Mouse (Mus musculus): ENCODE data around the gene Rab30. TPM values are rescaled to one million over a fixed set of nuclear protein-coding genes. Genes with fewer than 3 reads are reported as not detected.

Rab30 gene
- polyA plus RNA-seq, 1 experiment from 2014 or later = 7.6 TPM

- Histone ChIP-seq H3K4me1 (ENCODE audit: control insufficient read depth, insufficient read depth, low read length) (no peaks in the 10 kb centered on the region; the same call in 1 of the 2 replicates), H3K36me3 (ENCODE audit: control insufficient read depth, insufficient read depth) (no peaks in the 10 kb centered on the region), H3K4me2 (ENCODE audit: low read depth, low read length) (no peak overlapping the region), H3K27ac (ENCODE audit: low read length) (no peak overlapping the region), H3K9ac (ENCODE audit: low read length) (no peak overlapping the region), H3K27me3 (ENCODE audit: control insufficient read depth, insufficient read depth, low read length) (no peaks in the 10 kb centered on the region), H3K4me3 (ENCODE audit: low read length) (no peak overlapping the region), H3K9me3 (replicated peaks; ENCODE audit: control insufficient read depth, low read length) (no peaks in the 10 kb centered on the region)
- 81% methylated on average over 5 of the region's 5 CpGs for WGBS
- no peak for ATAC-seq (replicated peaks; ENCODE audit: extremely low read depth, insufficient read depth, low FRiP score)
Observed at GRCm38 (mm10) chr7:92887230-92887629, 145.8 kb downstream of the Rab30 start.

GRCm38 (mm10) chr7:92890211-92890610, 148.8 kb downstream of the Rab30 start:
- Histone ChIP-seq H3K36me3 (ENCODE audit: control insufficient read depth, insufficient read depth) (no peaks in the 10 kb centered on the region), H3K4me1 (ENCODE audit: control insufficient read depth, insufficient read depth, low read length) (no peaks in the 10 kb centered on the region; the same call in 1 of the 2 replicates), H3K4me2 (ENCODE audit: low read depth, low read length) (no peak overlapping the region), H3K9me3 (replicated peaks; ENCODE audit: control insufficient read depth, low read length) (no peaks in the 10 kb centered on the region), H3K9ac (ENCODE audit: low read length) (no peak overlapping the region), H3K4me3 (ENCODE audit: low read length) (no peak overlapping the region), H3K27me3 (ENCODE audit: control insufficient read depth, insufficient read depth, low read length) (no peaks in the 10 kb centered on the region), H3K27ac (ENCODE audit: low read length) (no peak overlapping the region)
- WGBS = 41% methylated on average over 1 of the region's 1 CpGs
- ATAC-seq (replicated peaks; ENCODE audit: extremely low read depth, insufficient read depth, low FRiP score) = no peak

DNA sequence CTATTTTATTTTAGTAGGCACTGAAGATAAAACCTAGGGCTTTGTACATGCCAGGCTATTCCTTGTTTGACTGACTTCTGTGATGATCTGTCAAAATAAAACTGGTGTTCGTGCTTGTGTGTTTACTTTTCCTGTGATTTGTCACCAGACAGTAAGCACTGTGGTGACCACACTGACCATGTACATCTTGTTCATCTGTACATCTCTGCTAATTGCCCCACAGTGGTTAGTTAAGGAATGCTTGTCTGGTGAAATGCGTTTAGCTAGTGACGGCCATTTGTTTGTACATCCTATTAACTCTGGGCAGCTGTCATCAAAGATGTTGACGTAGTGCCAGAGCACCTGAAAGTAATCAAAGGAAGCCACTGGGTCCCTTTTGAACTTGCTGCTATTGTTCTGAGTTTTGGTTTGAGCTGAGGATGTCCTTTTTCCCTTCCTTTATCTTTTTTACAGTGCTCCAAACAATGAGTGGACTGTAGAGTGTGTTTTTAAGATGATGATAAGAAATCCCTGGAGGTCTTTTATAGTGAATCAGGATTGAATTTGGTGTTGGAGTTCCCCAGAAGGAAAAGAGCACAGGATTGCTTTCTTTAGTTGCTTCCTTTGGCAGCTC, 149.3 kb downstream of the Rab30 start:
- ATAC-seq (replicated peaks; ENCODE audit: extremely low read depth, insufficient read depth, low FRiP score) = peak; percentile 32; the same call in 1 of the 2 replicates
- 35% methylated on average over 4 of the region's 4 CpGs for WGBS
- H3K9me3 ChIP-seq (replicated peaks; ENCODE audit: control insufficient read depth, low read length) = no peaks in the 10 kb centered on the region
- no peak overlapping the region for H3K4me3 ChIP-seq (ENCODE audit: low read length)
- H3K4me1 ChIP-seq (ENCODE audit: control insufficient read depth, insufficient read depth, low read length) = no peaks in the 10 kb centered on the region; the same call in 1 of the 2 replicates
- H3K27me3 ChIP-seq (ENCODE audit: control insufficient read depth, insufficient read depth, low read length) = no peaks in the 10 kb centered on the region
- no peak overlapping the region for H3K27ac ChIP-seq (ENCODE audit: low read length)
- no peaks in the 10 kb centered on the region for H3K36me3 ChIP-seq (ENCODE audit: control insufficient read depth, insufficient read depth)
- H3K9ac ChIP-seq (ENCODE audit: low read length) = no peak overlapping the region
- H3K4me2 ChIP-seq (ENCODE audit: low read depth, low read length) = no peak overlapping the region

GRCm38 (mm10) chr7:92893478-92893877, 152.1 kb downstream of the Rab30 start:
- WGBS = 45% methylated on average over 3 of the region's 3 CpGs
- no peak overlapping the region for H3K27ac ChIP-seq (ENCODE audit: low read length)
- ATAC-seq (replicated peaks; ENCODE audit: extremely low read depth, insufficient read depth, low FRiP score) = no peak
- no peak overlapping the region for H3K4me2 ChIP-seq (ENCODE audit: low read depth, low read length)
- no peaks in the 10 kb centered on the region for H3K9me3 ChIP-seq (replicated peaks; ENCODE audit: control insufficient read depth, low read length)
- H3K36me3 ChIP-seq (ENCODE audit: control insufficient read depth, insufficient read depth) = no peaks in the 10 kb centered on the region
- H3K9ac ChIP-seq (ENCODE audit: low read length) = no peak overlapping the region
- H3K27me3 ChIP-seq (ENCODE audit: control insufficient read depth, insufficient read depth, low read length) = no peaks in the 10 kb centered on the region
- no peak overlapping the region for H3K4me3 ChIP-seq (ENCODE audit: low read length)
- peaks cover 2% of the 10 kb centered on the region; the same call in 1 of the 2 replicates for H3K4me1 ChIP-seq (ENCODE audit: control insufficient read depth, insufficient read depth, low read length)

Other genes starting within 250 kb of the Rab30 start
- 45.8 and 53.2 TPM in 2 replicates for gene Ccdc90b, start 180.5 kb upstream of the Rab30 start, polyA plus RNA-seq (2015; fragmentation: Nextera tagmentation; extraction: Ambion mirVana)
- 3.1 and 3.2 TPM in 2 replicates for gene Ankrd42, start 104.5 kb upstream of the Rab30 start, polyA plus RNA-seq (2015; fragmentation: Nextera tagmentation; extraction: Ambion mirVana)
- gene Pcf11, start 71.7 kb upstream of the Rab30 start, polyA plus RNA-seq (2015; fragmentation: Nextera tagmentation; extraction: Ambion mirVana) = 14.1 and 14.7 TPM in 2 replicates
- 8.4 and 9.0 TPM in 2 replicates for gene Ddias, start 132.6 kb downstream of the Rab30 start, polyA plus RNA-seq (2015; fragmentation: Nextera tagmentation; extraction: Ambion mirVana)
- gene Prcp, start 132.9 kb downstream of the Rab30 start, polyA plus RNA-seq (2015; fragmentation: Nextera tagmentation; extraction: Ambion mirVana) = 19.2 and 20.9 TPM in 2 replicates

Data from heart, embryonic 16.5 days (tissue).